26 mouse cellular contexts compared by ENCODE assay signal in the genomic region with DNA sequence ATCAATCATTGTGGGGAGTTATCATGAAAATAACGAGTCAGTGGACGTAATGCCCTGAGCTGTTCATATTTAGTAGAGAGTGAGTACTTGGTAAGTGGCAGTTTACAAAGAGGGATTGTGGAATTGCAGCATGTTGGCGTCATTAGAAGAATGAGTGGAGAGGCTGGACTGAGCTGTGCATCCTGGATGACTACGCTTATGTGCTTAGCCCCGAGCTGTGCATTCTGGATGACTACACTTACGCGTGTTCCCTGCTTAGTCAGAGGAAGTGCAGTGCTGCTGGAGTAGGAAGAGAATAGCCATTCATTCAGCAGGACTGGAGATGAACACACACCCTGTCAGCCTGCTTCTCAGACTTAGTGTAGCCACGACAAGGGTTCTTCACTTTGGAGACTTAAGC.
A peak's percentile ranks its signal among the peaks of the same experiment; 100 is the strongest.
DNase-seq lines count a peak whose midpoint lies in the region; ATAC-seq and TF ChIP-seq lines count a peak whose summit lies in the region.
"Had no signal": no experiment of that assay in that cellular context is flagged by ENCODE, and none has a peak within 500 bp of the region (broad histone marks: within the 10 kb centered on the region; RNA-seq: fewer than 3 reads in every experiment).

No protein-coding gene starts in this region.

- WGBS in forebrain, embryonic 11.5 days = 79% methylated on average over 8 of the region's 8 CpGs
- WGBS in forebrain, embryonic 15.5 days = 70% methylated on average over 8 of the region's 8 CpGs
- 79% methylated on average over 8 of the region's 8 CpGs for WGBS in kidney, embryonic 15.5 days

- H3K27ac ChIP-seq in forebrain, embryonic 11.5 days (ENCODE audit: low read depth, low read length) = no peak overlapping the region
- H3K27ac ChIP-seq in forebrain, embryonic 15.5 days (replicated peaks) = no peak overlapping the region
- peak overlapping the region; percentile 21; the same call in 1 of the 2 replicates for H3K27ac ChIP-seq in embryonic fibroblast, embryonic 13.5 days (ENCODE audit: insufficient read depth, low read length)
- no peak overlapping the region for H3K27ac ChIP-seq in kidney, embryonic 15.5 days
- H3K27ac ChIP-seq: forebrain, embryonic 12.5 days; heart, embryonic 15.5 days; hindbrain, embryonic 10.5 days; hindbrain, embryonic 13.5 days had no signal

- H3K9me3 ChIP-seq in forebrain, embryonic 11.5 days (ENCODE audit: control insufficient read depth, low read length) = no peaks in the 10 kb centered on the region
- H3K9me3 ChIP-seq in forebrain, embryonic 15.5 days = no peaks in the 10 kb centered on the region
- H3K9me3 ChIP-seq in kidney, embryonic 15.5 days (replicated peaks) = no peaks in the 10 kb centered on the region
- H3K9me3 ChIP-seq: forebrain, embryonic 12.5 days; heart, embryonic 12.5 days; heart, embryonic 15.5 days; hindbrain, embryonic 10.5 days; hindbrain, embryonic 13.5 days had no signal

- intact Hi-C loops in left cerebral cortex, postnatal 10 days (cut with DNase I) = no loop called here

- H3K4me3 ChIP-seq in forebrain, embryonic 11.5 days (ENCODE audit: low read depth, low read length) = no peak overlapping the region
- H3K4me3 ChIP-seq in forebrain, embryonic 15.5 days = no peak overlapping the region
- H3K4me3 ChIP-seq in embryonic fibroblast, embryonic 13.5 days (ENCODE audit: insufficient read depth, low read length) = no peak overlapping the region
- H3K4me3 ChIP-seq in kidney, embryonic 15.5 days (replicated peaks) = no peak overlapping the region
- H3K4me3 ChIP-seq: forebrain, embryonic 12.5 days; heart, embryonic 12.5 days; heart, embryonic 15.5 days; hindbrain, embryonic 10.5 days; hindbrain, embryonic 13.5 days had no signal

- no peak for TF ChIP-seq CTCF in embryonic fibroblast, embryonic 13.5 days (IDR thresholded peaks at IDR 0.05; ENCODE audit: borderline replicate concordance, insufficient read depth, low read length)

- no peaks in the 10 kb centered on the region for H3K4me1 ChIP-seq in forebrain, embryonic 11.5 days (replicated peaks; ENCODE audit: control insufficient read depth, insufficient read depth, low read length)
- no peaks in the 10 kb centered on the region for H3K4me1 ChIP-seq in forebrain, embryonic 15.5 days
- peaks cover 4% of the 10 kb centered on the region for H3K4me1 ChIP-seq in embryonic fibroblast, embryonic 13.5 days (ENCODE audit: control insufficient read depth, insufficient read depth, low read length)
- no peaks in the 10 kb centered on the region for H3K4me1 ChIP-seq in kidney, embryonic 15.5 days
- H3K4me1 ChIP-seq: forebrain, embryonic 12.5 days; heart, embryonic 12.5 days; heart, embryonic 15.5 days; hindbrain, embryonic 10.5 days; hindbrain, embryonic 13.5 days had no signal

- H3K27me3 ChIP-seq in forebrain, embryonic 11.5 days (ENCODE audit: control insufficient read depth, insufficient read depth, low read length) = no peaks in the 10 kb centered on the region
- no peaks in the 10 kb centered on the region for H3K27me3 ChIP-seq in forebrain, embryonic 15.5 days
- no peaks in the 10 kb centered on the region for H3K27me3 ChIP-seq in kidney, embryonic 15.5 days
- H3K27me3 ChIP-seq: forebrain, embryonic 12.5 days; heart, embryonic 12.5 days; heart, embryonic 15.5 days; hindbrain, embryonic 13.5 days had no signal

- no peaks in the 10 kb centered on the region for H3K36me3 ChIP-seq in forebrain, embryonic 11.5 days (ENCODE audit: control insufficient read depth, insufficient read depth, low read length)
- no peaks in the 10 kb centered on the region for H3K36me3 ChIP-seq in forebrain, embryonic 15.5 days
- no peaks in the 10 kb centered on the region for H3K36me3 ChIP-seq in kidney, embryonic 15.5 days
- H3K36me3 ChIP-seq: forebrain, embryonic 12.5 days; heart, embryonic 12.5 days; heart, embryonic 15.5 days; hindbrain, embryonic 10.5 days; hindbrain, embryonic 13.5 days had no signal

- no peak overlapping the region for H3K4me2 ChIP-seq in forebrain, embryonic 11.5 days (ENCODE audit: low read depth, low read length, severe bottlenecking)
- no peak overlapping the region for H3K4me2 ChIP-seq in forebrain, embryonic 15.5 days (replicated peaks)
- H3K4me2 ChIP-seq in kidney, embryonic 15.5 days = no peak overlapping the region
- H3K4me2 ChIP-seq: forebrain, embryonic 12.5 days; heart, embryonic 12.5 days; heart, embryonic 15.5 days; hindbrain, embryonic 13.5 days had no signal

- no peak for ATAC-seq in forebrain, embryonic 11.5 days (replicated peaks; ENCODE audit: low FRiP score)
- no peak for ATAC-seq in forebrain, embryonic 15.5 days (replicated peaks)
- no peak for ATAC-seq in inflammation-experienced regulatory T-cells, adult 6 months
- ATAC-seq in kidney, embryonic 15.5 days (replicated peaks; ENCODE audit: low FRiP score) = no peak
- ATAC-seq: CD4-positive, CD25-positive, alpha-beta regulatory T cell, adult 4 months; forebrain, embryonic 16.5 days; hindbrain, embryonic 16.5 days; intestine, embryonic 16.5 days had no signal

- TF ChIP-seq POLR2A in embryonic fibroblast, embryonic 13.5 days (IDR thresholded peaks at IDR 0.05; ENCODE audit: low read depth, low read length) = no peak

- peak; percentile 18 for DNase-seq in forebrain, embryonic 11.5 days (ENCODE audit: low spot score)
- DNase-seq in 3T3-L1 (ENCODE audit: low read depth, low spot score) (peak; percentile 15), NIH3T3 (ENCODE audit: low read depth) (peak; percentile 66)
- no peak for DNase-seq in left cerebral cortex, postnatal 10 days (ENCODE audit: extremely low spot score in 1 of 2, low spot score in 2 of 2)
- DNase-seq: adrenal gland, adult 8-10 months; adrenal gland, postnatal 25 days; cerebellum, adult 18-20 months; cerebellum, adult 9-10 months; cerebellum, postnatal 14 days; gastrocnemius, postnatal 10 days; gastrocnemius, postnatal 36 days; heart, postnatal 10 days; heart, postnatal 36 days had no signal

- no peak overlapping the region for H3K9ac ChIP-seq in forebrain, embryonic 11.5 days (ENCODE audit: low read length)
- no peak overlapping the region for H3K9ac ChIP-seq in forebrain, embryonic 15.5 days (replicated peaks)
- H3K9ac ChIP-seq in kidney, embryonic 15.5 days = no peak overlapping the region
- H3K9ac ChIP-seq: forebrain, embryonic 12.5 days; heart, embryonic 12.5 days; heart, embryonic 15.5 days; hindbrain, embryonic 13.5 days had no signal

Comparison
In these comparisons a context has a peak if more than half of its experiments do, and no peak if none do; other contexts are left out.
1. DNase-seq: peak in forebrain, embryonic 11.5 days (single experiment), 3T3-L1 (single experiment) and NIH3T3 (single experiment); none in left cerebral cortex, postnatal 10 days (0 of 2).